9 mouse cellular contexts compared by ENCODE assay signal in the genomic region with DNA sequence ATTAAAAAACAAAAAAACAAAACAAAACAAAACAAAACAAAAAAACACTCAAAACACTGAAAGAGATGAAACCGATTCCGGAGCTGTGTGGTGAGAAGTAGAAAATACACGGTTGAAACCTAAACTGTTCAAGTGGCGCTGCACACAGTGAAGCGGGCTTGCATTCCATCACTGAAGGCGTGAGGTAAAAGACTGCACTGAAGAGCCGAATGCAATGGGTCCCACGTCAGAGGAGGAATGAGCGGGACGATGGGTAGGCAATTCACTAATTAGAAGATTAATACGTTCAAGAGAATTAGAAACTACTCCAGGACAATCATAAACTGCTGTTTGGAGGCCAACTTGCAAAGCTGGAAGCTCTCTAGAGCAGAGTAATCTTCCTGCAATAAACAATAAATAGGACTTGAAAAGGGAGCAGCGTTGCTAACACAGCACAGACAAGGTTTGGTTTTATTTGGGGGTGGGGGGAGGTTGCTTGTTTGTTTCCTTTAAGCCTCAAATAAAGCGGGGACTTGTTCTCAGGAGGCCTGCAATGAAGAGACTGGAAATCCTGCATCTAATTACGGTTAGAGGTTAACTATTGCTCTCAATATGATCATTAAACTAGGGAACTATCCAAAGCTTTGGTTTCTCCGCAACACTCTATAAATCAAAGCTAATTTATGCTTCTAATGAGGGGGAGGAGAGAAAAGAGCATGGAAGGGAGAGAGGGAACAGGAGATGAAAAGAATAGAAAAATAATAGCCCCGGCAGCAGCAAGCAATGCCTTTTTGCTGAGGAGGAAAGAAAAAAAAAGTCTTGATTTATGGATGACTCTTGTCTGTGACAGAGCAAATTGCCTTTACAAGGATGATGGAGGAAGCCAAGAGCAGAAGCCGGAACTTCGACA.
DNase-seq lines count a peak whose midpoint lies in the region; ATAC-seq and TF ChIP-seq lines count a peak whose summit lies in the region.
"Had no signal": no experiment of that assay in that cellular context is flagged by ENCODE, and none has a peak within 500 bp of the region (broad histone marks: within the 10 kb centered on the region; RNA-seq: fewer than 3 reads in every experiment).

No protein-coding gene starts in this region.

- no peaks in the 10 kb centered on the region for H3K27me3 ChIP-seq in kidney, postnatal 0 days (ENCODE audit: insufficient read depth, low read length)
- no peaks in the 10 kb centered on the region for H3K27me3 ChIP-seq in embryonic facial prominence, embryonic 13.5 days
- no peaks in the 10 kb centered on the region for H3K27me3 ChIP-seq in hindbrain, embryonic 16.5 days (replicated peaks; ENCODE audit: control insufficient read depth, insufficient read depth, low read length)
- no peaks in the 10 kb centered on the region for H3K27me3 ChIP-seq in midbrain, embryonic 16.5 days (ENCODE audit: control insufficient read depth, insufficient read depth, low read depth, low read length)
- no peaks in the 10 kb centered on the region for H3K27me3 ChIP-seq in liver, embryonic 12.5 days (replicated peaks)
- H3K27me3 ChIP-seq: liver, embryonic 15.5 days had no signal

- no peak overlapping the region for H3K4me3 ChIP-seq in kidney, postnatal 0 days (replicated peaks; ENCODE audit: low read depth, low read length)
- H3K4me3 ChIP-seq in embryonic facial prominence, embryonic 13.5 days: peak overlapping the region; percentile 13
- no peak overlapping the region for H3K4me3 ChIP-seq in hindbrain, embryonic 16.5 days (ENCODE audit: low read length)
- H3K4me3 ChIP-seq in midbrain, embryonic 16.5 days (ENCODE audit: low read depth, low read length): no peak overlapping the region
- H3K4me3 ChIP-seq in liver, embryonic 12.5 days: no peak overlapping the region
- H3K4me3 ChIP-seq: liver, embryonic 15.5 days had no signal

- no peak for ATAC-seq in kidney, postnatal 0 days (replicated peaks; ENCODE audit: low FRiP score, low read depth)
- no peak for ATAC-seq in embryonic facial prominence, embryonic 13.5 days (ENCODE audit: insufficient number of reproducible peaks, insufficient read depth, low FRiP score, low TSS enrichment, low read depth)
- peak; percentile 54; the same call in 1 of the 2 replicates for ATAC-seq in hindbrain, embryonic 16.5 days
- ATAC-seq in midbrain, embryonic 16.5 days: peak; percentile 11; the same call in 1 of the 2 replicates
- ATAC-seq in liver, embryonic 12.5 days: no peak

- no peak overlapping the region; the same call in 1 of the 2 replicates for H3K9ac ChIP-seq in kidney, postnatal 0 days (ENCODE audit: low read depth, low read length)
- peak overlapping the region; percentile 36; the same call in 1 of the 2 replicates for H3K9ac ChIP-seq in embryonic facial prominence, embryonic 13.5 days
- no peak overlapping the region for H3K9ac ChIP-seq in hindbrain, embryonic 16.5 days (ENCODE audit: low read depth, low read length)
- H3K9ac ChIP-seq in midbrain, embryonic 16.5 days (ENCODE audit: low read depth, low read length): no peak overlapping the region
- H3K9ac ChIP-seq in liver, embryonic 12.5 days: no peak overlapping the region
- H3K9ac ChIP-seq: liver, embryonic 15.5 days had no signal

- WGBS in kidney, postnatal 0 days: 21% methylated on average over 18 of the region's 18 CpGs
- 29% methylated on average over 18 of the region's 18 CpGs for WGBS in embryonic facial prominence, embryonic 13.5 days
- 30% methylated on average over 18 of the region's 18 CpGs for WGBS in hindbrain, embryonic 16.5 days
- 25% methylated on average over 18 of the region's 18 CpGs for WGBS in midbrain, embryonic 16.5 days
- WGBS in liver, embryonic 12.5 days (ENCODE audit: insufficient replicate concordance): 68% methylated on average over 18 of the region's 18 CpGs

- TF ChIP-seq CTCF in kidney, postnatal 0 days (IDR thresholded peaks at IDR 0.05; ENCODE audit: low read depth): no peak

- H3K9me3 ChIP-seq in kidney, postnatal 0 days (replicated peaks; ENCODE audit: low read length): no peaks in the 10 kb centered on the region
- H3K9me3 ChIP-seq in embryonic facial prominence, embryonic 13.5 days: no peaks in the 10 kb centered on the region
- H3K9me3 ChIP-seq in hindbrain, embryonic 16.5 days (ENCODE audit: control insufficient read depth, low read length): no peaks in the 10 kb centered on the region
- H3K9me3 ChIP-seq in midbrain, embryonic 16.5 days (replicated peaks; ENCODE audit: control insufficient read depth, low read length, poor library complexity, severe bottlenecking): no peaks in the 10 kb centered on the region
- no peaks in the 10 kb centered on the region for H3K9me3 ChIP-seq in liver, embryonic 12.5 days (replicated peaks)
- H3K9me3 ChIP-seq: liver, embryonic 15.5 days had no signal

- DNase-seq in kidney, postnatal 0 days (ENCODE audit: low spot score): peak; percentile 85
- no peak for DNase-seq in kidney, adult 18-20 months
- DNase-seq in thymus, postnatal 36 days: no peak
- no peak for DNase-seq in thymus, adult 18-20 months

- peak overlapping the region; percentile 38 for H3K4me2 ChIP-seq in kidney, postnatal 0 days (ENCODE audit: low read length)
- H3K4me2 ChIP-seq in embryonic facial prominence, embryonic 13.5 days: peak overlapping the region; percentile 57
- peak overlapping the region; percentile 11 for H3K4me2 ChIP-seq in hindbrain, embryonic 16.5 days (ENCODE audit: low read length)
- peak overlapping the region; percentile 16 for H3K4me2 ChIP-seq in midbrain, embryonic 16.5 days (ENCODE audit: low read length)
- no peak overlapping the region for H3K4me2 ChIP-seq in liver, embryonic 12.5 days
- H3K4me2 ChIP-seq: liver, embryonic 15.5 days had no signal

- peaks cover 36% of the 10 kb centered on the region for H3K4me1 ChIP-seq in kidney, postnatal 0 days (replicated peaks; ENCODE audit: insufficient read depth, low read length)
- peaks cover 30% of the 10 kb centered on the region for H3K4me1 ChIP-seq in embryonic facial prominence, embryonic 13.5 days
- H3K4me1 ChIP-seq in hindbrain, embryonic 16.5 days (ENCODE audit: control insufficient read depth, insufficient read depth, low read depth, low read length): peaks cover 20% of the 10 kb centered on the region
- H3K4me1 ChIP-seq in midbrain, embryonic 16.5 days (ENCODE audit: control insufficient read depth, insufficient read depth, low read length): peaks cover 23% of the 10 kb centered on the region
- H3K4me1 ChIP-seq in liver, embryonic 12.5 days: peaks cover 14% of the 10 kb centered on the region; the same call in 1 of the 2 replicates
- H3K4me1 ChIP-seq: liver, embryonic 15.5 days had no signal

- peak overlapping the region; percentile 25; the same call in 1 of the 2 replicates for H3K27ac ChIP-seq in kidney, postnatal 0 days
- peak overlapping the region; percentile 62 for H3K27ac ChIP-seq in embryonic facial prominence, embryonic 13.5 days
- no peak overlapping the region for H3K27ac ChIP-seq in hindbrain, embryonic 16.5 days (ENCODE audit: low read depth, low read length)
- no peak overlapping the region for H3K27ac ChIP-seq in midbrain, embryonic 16.5 days (ENCODE audit: low read length)
- H3K27ac ChIP-seq in liver, embryonic 12.5 days: no peak overlapping the region
- H3K27ac ChIP-seq: liver, embryonic 15.5 days had no signal

- H3K36me3 ChIP-seq in kidney, postnatal 0 days (ENCODE audit: insufficient read depth, low read length): no peaks in the 10 kb centered on the region
- no peaks in the 10 kb centered on the region for H3K36me3 ChIP-seq in embryonic facial prominence, embryonic 13.5 days
- no peaks in the 10 kb centered on the region for H3K36me3 ChIP-seq in hindbrain, embryonic 16.5 days (ENCODE audit: control insufficient read depth, insufficient read depth, low read length)
- no peaks in the 10 kb centered on the region for H3K36me3 ChIP-seq in midbrain, embryonic 16.5 days (ENCODE audit: control insufficient read depth, insufficient read depth, low read length)
- H3K36me3 ChIP-seq in liver, embryonic 12.5 days: no peaks in the 10 kb centered on the region
- H3K36me3 ChIP-seq: liver, embryonic 15.5 days had no signal

Comparison
In these comparisons a context has a peak if more than half of its experiments do, and no peak if none do; other contexts are left out.
1. ATAC-seq: peak in hindbrain, embryonic 16.5 days (single experiment) and midbrain, embryonic 16.5 days (single experiment); none in kidney, postnatal 0 days (single experiment), embryonic facial prominence, embryonic 13.5 days (single experiment) and liver, embryonic 12.5 days (single experiment).
2. H3K27ac ChIP-seq: peak in kidney, postnatal 0 days (single experiment) and embryonic facial prominence, embryonic 13.5 days (single experiment); none in hindbrain, embryonic 16.5 days (single experiment), midbrain, embryonic 16.5 days (single experiment) and liver, embryonic 12.5 days (single experiment).